ENCODE assay signal across 16 mouse cellular contexts in genomic region chr12:100341614-100342013, GRCm38 (mm10).
DNase-seq lines count a peak whose midpoint lies in the region; ATAC-seq and TF ChIP-seq lines count a peak whose summit lies in the region.
"Had no signal": no experiment of that assay in that cellular context is flagged by ENCODE, and none has a peak within 500 bp of the region (broad histone marks: within the 10 kb centered on the region; RNA-seq: fewer than 3 reads in every experiment).

No protein-coding gene starts in this region.

- 58% methylated on average over 7 of the region's 7 CpGs for WGBS in hindbrain, embryonic 11.5 days
- 49% methylated on average over 7 of the region's 7 CpGs for WGBS in hindbrain, embryonic 12.5 days
- WGBS in liver, postnatal 0 days (ENCODE audit: insufficient replicate concordance) = 73% methylated on average over 7 of the region's 7 CpGs

- H3K4me2 ChIP-seq in hindbrain, embryonic 11.5 days (replicated peaks; ENCODE audit: low read depth, low read length) = no peak overlapping the region
- no peak overlapping the region for H3K4me2 ChIP-seq in hindbrain, embryonic 12.5 days (replicated peaks)
- H3K4me2 ChIP-seq in liver, postnatal 0 days (ENCODE audit: low read depth, low read length) = no peak overlapping the region
- H3K4me2 ChIP-seq: midbrain, embryonic 11.5 days; stomach, embryonic 15.5 days had no signal

- no peak overlapping the region for H3K9ac ChIP-seq in hindbrain, embryonic 11.5 days (ENCODE audit: low read depth, low read length)
- H3K9ac ChIP-seq in hindbrain, embryonic 12.5 days = no peak overlapping the region
- no peak overlapping the region for H3K9ac ChIP-seq in liver, postnatal 0 days (replicated peaks)
- H3K9ac ChIP-seq: stomach, embryonic 15.5 days had no signal

- DNase-seq in hindbrain, embryonic 11.5 days (ENCODE audit: low spot score) = peak; percentile 15
- DNase-seq in left cerebral cortex, adult 2 months (ENCODE audit: extremely low spot score in 1 of 2, low spot score in 2 of 2) = no peak
- DNase-seq in left cerebral cortex, postnatal 10 days (ENCODE audit: extremely low spot score in 1 of 2, low spot score in 2 of 2) = no peak
- no peak for DNase-seq in liver, postnatal 0 days
- no peak for DNase-seq in c-Kit-positive CD71-positive TER-119-positive erythroid progenitor cells, embryonic 14.5 days (ENCODE audit: low spot score)
- no peak for DNase-seq in gastrocnemius, adult 18-20 months (ENCODE audit: low spot score)
- DNase-seq: adrenal gland, adult 8-10 months; left cerebral cortex, postnatal 4 days; right cerebral cortex, postnatal 4 days had no signal

- H3K4me3 ChIP-seq in hindbrain, embryonic 11.5 days (ENCODE audit: low read depth, low read length) = no peak overlapping the region
- no peak overlapping the region for H3K4me3 ChIP-seq in hindbrain, embryonic 12.5 days
- no peak overlapping the region for H3K4me3 ChIP-seq in left cerebral cortex, adult 2 months
- no peak overlapping the region for H3K4me3 ChIP-seq in cortical plate, adult 2 months (ENCODE audit: insufficient read depth, low read length)
- no peak overlapping the region for H3K4me3 ChIP-seq in liver, postnatal 0 days (ENCODE audit: low read depth, low read length)
- H3K4me3 ChIP-seq: stomach, embryonic 15.5 days had no signal

- no peaks in the 10 kb centered on the region for H3K36me3 ChIP-seq in hindbrain, embryonic 11.5 days (ENCODE audit: control insufficient read depth, insufficient read depth, low read length)
- no peaks in the 10 kb centered on the region for H3K36me3 ChIP-seq in hindbrain, embryonic 12.5 days
- no peaks in the 10 kb centered on the region; the same call in 1 of the 2 replicates for H3K36me3 ChIP-seq in liver, postnatal 0 days (replicated peaks; ENCODE audit: insufficient read depth, low read length)

- H3K27me3 ChIP-seq in hindbrain, embryonic 11.5 days (ENCODE audit: control insufficient read depth, insufficient read depth, low read length) = no peaks in the 10 kb centered on the region; the same call in 1 of the 2 replicates
- no peaks in the 10 kb centered on the region for H3K27me3 ChIP-seq in hindbrain, embryonic 12.5 days
- no peaks in the 10 kb centered on the region for H3K27me3 ChIP-seq in liver, postnatal 0 days (ENCODE audit: insufficient read depth, low read length)
- H3K27me3 ChIP-seq: Patski; stomach, embryonic 15.5 days had no signal

- no peak for TF ChIP-seq POLR2A in cortical plate, adult 2 months (IDR thresholded peaks at IDR 0.05; ENCODE audit: extremely low read depth, insufficient read depth, low read length)

- no peak overlapping the region for H3K27ac ChIP-seq in hindbrain, embryonic 11.5 days (ENCODE audit: low read depth, low read length)
- H3K27ac ChIP-seq in hindbrain, embryonic 12.5 days = no peak overlapping the region
- H3K27ac ChIP-seq in left cerebral cortex, adult 2 months = peak overlapping the region; percentile 73; the same call in 1 of the 2 replicates
- H3K27ac ChIP-seq in cortical plate, adult 2 months (ENCODE audit: insufficient read depth, low read length) = peak overlapping the region; percentile 38
- H3K27ac ChIP-seq in liver, postnatal 0 days (ENCODE audit: low read depth) = no peak overlapping the region
- H3K27ac ChIP-seq: stomach, embryonic 15.5 days had no signal

- no peak for TF ChIP-seq CTCF in left cerebral cortex, adult 2 months (IDR thresholded peaks at IDR 0.05)
- TF ChIP-seq CTCF in cortical plate, adult 2 months (IDR thresholded peaks at IDR 0.05; ENCODE audit: extremely low read depth, insufficient read depth, low read length) = no peak
- TF ChIP-seq CTCF in liver, postnatal 0 days (IDR thresholded peaks at IDR 0.05; ENCODE audit: low read depth) = no peak

- TF ChIP-seq EP300 in liver, postnatal 0 days (IDR thresholded peaks at IDR 0.05; ENCODE audit: low read depth) = no peak

- H3K4me1 ChIP-seq in hindbrain, embryonic 11.5 days (replicated peaks; ENCODE audit: control insufficient read depth, insufficient read depth, low read length) = no peaks in the 10 kb centered on the region
- H3K4me1 ChIP-seq in hindbrain, embryonic 12.5 days = peaks cover 10% of the 10 kb centered on the region
- H3K4me1 ChIP-seq in cortical plate, adult 2 months (ENCODE audit: control insufficient read depth, insufficient read depth, low read length) = peaks cover 17% of the 10 kb centered on the region
- H3K4me1 ChIP-seq in liver, postnatal 0 days (ENCODE audit: insufficient read depth) = 0 out of 2 replicates have a peak, but pooled peaks cover 2% of the 10 kb centered on the region
- H3K4me1 ChIP-seq: stomach, embryonic 15.5 days had no signal

- no peaks in the 10 kb centered on the region for H3K9me3 ChIP-seq in hindbrain, embryonic 11.5 days (ENCODE audit: control insufficient read depth, low read length)
- no peaks in the 10 kb centered on the region for H3K9me3 ChIP-seq in hindbrain, embryonic 12.5 days (replicated peaks)
- H3K9me3 ChIP-seq in liver, postnatal 0 days (ENCODE audit: low read length) = no peaks in the 10 kb centered on the region
- H3K9me3 ChIP-seq: stomach, embryonic 15.5 days had no signal

- intact Hi-C loops in left cerebral cortex, adult 2 months (cut with DNase I) = no loop called here
- intact Hi-C loops in left cerebral cortex, postnatal 10 days (cut with DNase I) = no loop called here

- ATAC-seq in hindbrain, embryonic 11.5 days (ENCODE audit: low FRiP score) = no peak
- no peak for ATAC-seq in hindbrain, embryonic 12.5 days (ENCODE audit: low FRiP score)
- ATAC-seq in liver, postnatal 0 days = 0 out of 2 replicates have a peak, but pooled peaks have one; percentile 43
- ATAC-seq: CD4-positive, CD25-positive, alpha-beta regulatory T cell, adult 4 months; lung, postnatal 0 days; Patski had no signal

Comparison
In these comparisons a context has a peak if more than half of its experiments do, and no peak if none do; other contexts are left out.
1. H3K27ac ChIP-seq: peak in left cerebral cortex, adult 2 months (single experiment) and cortical plate, adult 2 months (single experiment); none in hindbrain, embryonic 11.5 days (single experiment), hindbrain, embryonic 12.5 days (single experiment) and liver, postnatal 0 days (single experiment).